Mouse (Mus musculus): ENCODE results near the gene Focad.
"Not testable (repeated sequence)": the region's sequence is repeated elsewhere in the genome, so short reads cannot be mapped to it uniquely, and the experiment has no call there.

Gene Focad

DNA sequence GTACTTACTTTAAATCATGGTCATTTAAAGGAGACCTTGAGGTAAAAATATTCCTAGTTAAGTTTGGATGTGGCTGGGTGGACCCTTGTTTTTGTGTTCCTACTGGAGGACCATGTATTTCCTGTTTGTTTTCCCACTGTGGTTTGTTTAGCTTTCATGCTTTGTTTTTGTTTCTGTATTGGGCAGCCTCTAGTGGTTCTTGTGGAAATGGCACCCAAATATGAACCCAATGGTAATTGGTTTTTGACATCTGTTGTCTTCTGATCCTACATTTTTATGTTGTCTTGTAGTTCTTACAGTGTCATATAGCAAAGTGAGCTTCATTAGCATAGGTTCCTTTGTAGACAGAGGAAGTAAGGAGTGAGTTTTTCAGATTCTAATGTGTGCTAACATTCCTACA is 207.9 kb downstream of the Focad start:
- DNase-seq (ENCODE audit: low spot score in 2 of 2) = peak in 1 of 2 experiments; percentile 29

DNA sequence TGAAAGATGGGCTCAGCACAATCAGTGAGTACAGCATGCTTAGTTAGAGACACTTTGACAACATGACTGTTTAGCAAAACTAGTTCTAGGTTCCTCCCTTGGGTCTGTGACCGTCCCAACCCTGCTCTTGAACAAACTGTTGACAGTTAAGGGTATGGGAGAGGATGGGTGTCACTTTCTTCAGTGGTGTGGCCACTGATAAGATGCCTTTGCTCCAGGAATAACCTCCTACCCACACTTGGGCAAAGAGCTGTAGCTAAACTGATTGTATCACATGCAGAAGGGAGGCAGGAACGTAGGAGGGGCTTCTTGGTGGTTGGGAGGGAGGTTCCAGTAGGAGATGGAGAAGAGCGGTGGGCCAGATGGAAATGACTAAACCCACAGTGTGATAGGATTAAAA is 213.3 kb downstream of the Focad start:
- DNase-seq (ENCODE audit: low spot score in 2 of 2) = no peak

DNA sequence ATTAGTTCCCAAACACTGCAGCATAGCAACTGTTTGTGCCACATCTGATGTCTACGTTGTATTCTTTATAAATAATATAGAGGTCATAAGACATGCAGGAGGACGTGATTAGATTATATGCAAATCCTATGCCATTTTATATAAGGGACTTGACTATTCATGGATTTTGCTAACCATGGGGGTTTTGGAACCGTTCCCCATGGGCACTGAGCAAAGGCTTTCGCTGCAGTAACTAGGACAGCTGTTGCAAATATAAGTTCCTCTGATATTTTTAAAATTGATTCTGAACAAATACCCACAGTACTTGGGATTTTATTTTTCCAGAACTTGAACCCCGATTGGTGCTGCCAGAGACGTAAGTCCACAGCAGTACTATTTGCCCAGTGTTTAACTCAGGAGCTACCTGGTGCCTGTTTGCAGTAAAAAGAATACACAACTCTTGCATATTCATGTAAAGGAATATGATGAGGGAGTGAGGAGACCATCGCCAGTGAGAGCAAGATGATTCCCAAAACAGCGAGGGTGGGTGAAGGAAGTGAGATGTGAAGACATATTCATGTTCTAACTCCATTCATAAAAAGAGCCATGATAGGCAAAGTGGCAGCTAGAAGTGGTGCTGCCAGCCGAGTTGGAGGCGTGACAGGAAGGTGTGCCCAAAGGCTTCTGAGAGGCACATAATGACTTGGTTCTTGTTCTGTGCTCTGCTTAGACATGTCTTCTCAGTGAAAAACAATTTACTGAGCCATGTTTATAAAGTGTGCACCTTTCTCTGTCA is 214.1 kb downstream of the Focad start:
- DNase-seq (ENCODE audit: low spot score in 2 of 2) = peak; percentile 12 to 16

DNA sequence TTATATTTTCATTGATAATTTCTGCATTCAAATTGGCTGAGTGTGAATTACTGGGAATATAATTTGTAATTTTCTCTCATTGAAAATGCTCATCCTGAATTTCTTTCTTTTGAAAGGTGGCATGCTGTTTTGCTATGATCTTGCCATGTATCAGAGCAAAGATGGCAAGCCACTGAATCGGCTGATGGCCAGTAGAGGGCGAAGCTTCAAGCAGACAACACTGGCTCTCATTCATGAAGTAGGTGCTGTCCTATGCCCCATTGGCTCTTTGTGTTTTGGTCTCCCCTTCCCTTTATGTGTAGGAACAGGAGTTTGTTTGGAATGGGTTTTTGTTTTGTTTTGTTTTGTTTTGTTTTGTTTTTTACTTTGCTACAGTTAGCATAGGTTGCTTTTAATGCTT is 215.2 kb downstream of the Focad start:
- DNase-seq (ENCODE audit: low spot score in 2 of 2) = no peak

DNA sequence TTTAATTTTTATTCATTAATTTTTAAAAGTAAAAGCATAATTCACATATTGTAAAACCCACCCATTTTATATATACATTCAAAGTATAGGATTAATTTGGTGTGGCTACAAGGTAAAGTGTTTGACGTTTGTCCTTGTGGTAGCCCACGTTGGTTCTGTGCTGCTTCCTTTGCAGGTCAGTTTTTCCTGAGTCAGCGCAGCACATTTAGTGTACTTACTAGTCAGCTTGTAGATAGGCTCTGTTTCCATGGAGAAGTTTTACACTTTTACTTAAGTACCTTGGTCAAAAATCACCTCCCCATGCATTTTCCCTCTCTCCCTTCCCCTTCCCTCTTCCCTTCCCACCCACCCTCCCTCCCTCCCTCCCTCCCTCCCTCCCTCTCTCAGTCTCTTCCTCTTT is 220.5 kb downstream of the Focad start:
- no peak for DNase-seq (ENCODE audit: low spot score in 2 of 2)

DNA sequence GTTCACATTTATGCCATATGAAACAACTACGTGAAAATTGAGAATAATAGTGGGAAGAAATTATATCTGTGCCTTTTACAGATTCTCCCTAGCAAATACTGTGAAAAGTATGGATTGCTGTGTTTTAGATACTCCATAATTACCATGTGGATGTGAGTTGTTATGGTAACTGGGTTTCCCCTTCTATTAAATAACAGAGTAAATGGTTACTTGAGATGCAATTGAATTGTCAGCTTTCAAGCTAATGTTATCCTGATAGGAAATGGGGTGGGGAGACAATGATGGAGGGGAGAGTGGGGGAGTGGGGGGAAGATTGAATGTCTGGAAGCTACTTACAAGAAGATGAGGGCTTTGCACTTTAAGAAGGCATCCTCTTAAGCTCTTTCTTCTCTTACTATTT is 225.6 kb downstream of the Focad start:
- no peak for DNase-seq (ENCODE audit: low spot score in 2 of 2)

DNA sequence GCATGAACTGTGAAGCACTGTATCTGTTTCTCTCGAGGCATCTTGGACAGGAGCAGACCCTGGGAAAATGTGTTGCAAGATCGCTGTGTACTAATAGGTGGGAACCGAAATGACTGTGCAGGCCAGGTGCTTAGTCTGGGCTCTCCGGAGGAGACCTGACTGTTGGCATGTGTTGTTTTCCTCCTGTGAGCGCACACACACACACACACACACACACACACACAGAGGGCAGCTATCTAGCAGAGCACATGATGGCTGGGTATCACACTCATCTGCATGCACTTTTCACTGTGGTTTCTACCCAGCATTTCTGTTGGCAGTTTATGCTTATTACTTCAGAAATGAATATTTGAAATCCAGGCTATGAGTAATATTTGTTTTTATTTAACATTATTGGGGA is 231.0 kb downstream of the Focad start:
- no peak for DNase-seq (ENCODE audit: low spot score in 2 of 2)

DNA sequence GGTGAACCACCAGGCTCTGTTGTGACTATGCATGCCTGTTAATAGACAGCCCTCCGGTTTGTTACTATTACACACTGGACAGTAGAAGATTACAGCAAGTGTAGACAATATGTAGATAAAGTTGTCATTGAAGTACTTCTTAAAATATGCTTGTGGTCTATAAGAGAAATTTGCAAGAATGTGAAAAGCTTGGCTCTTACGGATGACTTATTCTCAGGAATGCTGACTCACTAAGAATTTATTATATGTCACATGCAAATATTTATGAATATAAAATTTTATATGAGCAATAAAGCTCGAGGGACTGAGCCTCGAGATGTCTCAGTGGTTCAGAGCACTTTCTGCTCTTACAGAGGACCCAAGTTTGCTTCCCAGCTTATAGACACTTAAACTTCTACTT is 240.1 kb downstream of the Focad start:
- no peak for DNase-seq (ENCODE audit: low spot score in 2 of 2)

DNA sequence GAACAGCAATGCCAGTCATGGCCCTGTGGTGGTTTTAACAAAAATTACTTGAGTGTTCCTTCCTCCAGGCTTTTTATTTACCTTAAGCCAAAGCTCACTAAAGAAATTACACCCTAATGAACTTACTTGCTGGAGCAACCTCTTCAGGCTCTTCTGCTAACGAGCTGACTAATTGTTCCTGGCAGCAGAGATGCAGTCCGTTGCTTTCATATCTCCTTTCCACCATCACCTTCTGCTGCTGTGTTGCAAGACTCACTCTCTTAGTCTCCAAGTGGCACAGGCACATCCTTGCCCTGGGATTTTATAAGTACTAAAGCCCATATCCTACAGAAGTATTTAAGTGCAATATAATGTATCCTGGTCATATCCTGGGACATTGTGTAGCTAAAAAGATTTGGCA is 242.3 kb downstream of the Focad start:
- DNase-seq (ENCODE audit: low spot score in 2 of 2) = no peak

DNA sequence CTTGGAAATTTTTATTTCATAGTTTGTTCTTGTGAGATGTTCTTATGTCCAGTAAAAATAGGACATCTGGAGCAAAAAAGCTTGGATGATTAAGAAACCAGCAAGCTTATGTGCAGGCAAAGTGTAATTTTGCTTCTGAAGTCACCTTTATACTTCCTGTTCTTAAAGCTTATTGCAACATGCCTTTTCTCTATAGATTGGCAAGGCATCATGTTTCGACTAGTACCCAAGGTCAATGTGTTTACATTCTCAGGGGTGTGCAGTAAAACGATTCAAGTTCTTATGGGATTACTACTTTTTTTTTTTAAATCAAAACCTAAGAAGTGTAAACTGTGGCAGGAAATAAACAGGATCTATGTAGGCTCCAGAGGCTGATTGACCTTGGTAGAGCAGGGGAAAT is 242.9 kb downstream of the Focad start:
- no peak for DNase-seq (ENCODE audit: low spot score in 2 of 2)

DNA sequence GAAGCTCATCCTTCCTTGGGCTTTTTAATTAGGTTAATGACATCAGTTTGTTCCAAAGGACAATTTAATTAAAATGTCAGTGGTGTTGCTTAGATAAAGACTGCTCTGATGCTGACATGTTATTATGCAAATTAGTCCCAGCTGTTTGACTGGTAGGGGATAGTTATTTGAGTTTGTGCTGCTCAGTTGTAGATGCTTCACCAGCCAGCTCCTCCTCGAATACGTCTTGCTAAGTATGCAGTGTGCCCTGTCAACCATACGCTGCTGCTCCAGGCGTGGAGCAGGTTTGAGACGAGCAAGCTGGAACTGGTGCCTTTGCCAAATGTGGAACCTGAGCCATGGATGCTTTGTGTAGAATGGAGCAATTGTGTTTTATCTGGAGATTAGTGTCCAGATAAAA is 243.7 kb downstream of the Focad start:
- no peak for DNase-seq (ENCODE audit: low spot score in 2 of 2)

DNA sequence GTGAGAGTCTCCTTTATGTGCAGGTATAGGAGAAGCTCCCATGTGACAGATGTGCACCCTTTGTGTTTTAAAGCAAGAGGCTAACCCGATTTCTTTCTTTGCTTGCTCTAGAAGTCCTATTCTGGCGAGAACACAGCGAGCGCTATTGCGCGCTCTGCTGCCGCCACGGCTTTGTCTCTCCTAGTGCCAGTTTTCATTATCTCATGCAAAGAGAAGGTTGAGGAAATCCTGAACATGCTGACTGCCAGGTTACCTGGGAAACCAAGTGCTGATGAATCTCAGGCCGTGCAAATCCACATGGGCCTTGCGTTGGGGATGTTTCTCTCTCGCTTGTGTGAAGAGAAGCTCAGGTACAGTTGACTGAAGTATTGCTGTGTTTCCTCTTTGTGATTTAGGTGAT is 250.0 kb downstream of the Focad start:
- DNase-seq (ENCODE audit: low spot score in 2 of 2) = peak; percentile 31 to 53

DNA sequence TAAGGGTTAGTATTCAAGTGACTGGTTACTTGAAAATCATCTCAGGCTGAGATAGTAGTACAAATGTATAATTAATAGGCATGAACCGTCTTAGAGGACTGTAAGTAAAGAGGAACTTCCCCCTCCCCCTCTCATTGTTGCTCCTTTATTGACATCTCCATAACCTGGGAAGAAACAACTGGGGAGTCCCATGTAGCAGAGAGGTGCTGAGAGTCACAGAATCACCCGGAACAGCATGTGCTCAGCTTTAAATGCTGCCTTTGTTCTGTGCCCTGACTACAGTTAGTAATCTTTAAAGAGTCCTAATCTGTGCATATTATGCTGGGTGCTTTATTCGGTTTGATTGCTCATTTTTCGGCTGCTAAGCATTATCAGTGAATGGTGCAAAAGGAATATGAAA is 250.6 kb downstream of the Focad start:
- DNase-seq (ENCODE audit: low spot score in 2 of 2) = no peak

DNA sequence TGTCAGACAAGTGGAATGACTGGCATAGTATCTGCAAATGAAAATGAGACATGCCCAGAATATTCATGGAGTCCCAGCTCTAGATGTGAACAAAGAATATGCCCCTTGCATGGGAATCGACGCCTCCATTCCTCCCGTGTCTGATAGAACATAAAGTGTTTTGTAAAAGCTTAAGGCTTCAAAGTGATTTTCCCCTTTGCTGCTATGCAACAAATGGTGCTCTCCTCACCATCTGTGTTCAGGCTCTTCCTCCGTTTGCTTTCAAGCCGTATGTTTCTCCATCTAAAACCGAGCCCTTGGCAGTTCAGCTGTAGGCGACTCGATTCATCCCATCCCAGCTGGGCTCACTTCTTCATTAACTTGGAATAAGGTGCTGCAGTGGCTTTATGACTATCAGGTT is 251.5 kb downstream of the Focad start:
- peak in 1 of 2 experiments; percentile 57 for DNase-seq (ENCODE audit: low spot score in 2 of 2)

DNA sequence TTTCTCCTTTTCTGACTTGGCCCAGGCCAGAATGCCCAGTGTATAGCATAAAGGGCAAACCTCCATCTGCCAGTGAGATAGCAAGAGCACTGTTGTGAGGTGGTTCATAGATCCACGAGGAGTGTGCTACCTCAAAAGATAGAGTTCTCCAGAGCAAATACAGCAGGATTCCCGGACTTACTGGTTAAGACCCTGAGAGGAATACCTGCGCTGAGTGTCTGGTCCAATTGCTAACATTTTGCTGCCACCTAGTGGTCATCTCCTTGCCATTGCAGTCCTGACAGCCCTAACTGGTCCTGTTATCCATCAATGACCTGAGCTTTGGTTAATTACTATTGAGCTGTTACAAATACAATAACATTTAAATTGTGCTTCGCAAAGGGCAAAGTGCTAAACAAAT is 256.5 kb downstream of the Focad start:
- DNase-seq (ENCODE audit: low spot score in 2 of 2) = peak; percentile 54 to 81

DNA sequence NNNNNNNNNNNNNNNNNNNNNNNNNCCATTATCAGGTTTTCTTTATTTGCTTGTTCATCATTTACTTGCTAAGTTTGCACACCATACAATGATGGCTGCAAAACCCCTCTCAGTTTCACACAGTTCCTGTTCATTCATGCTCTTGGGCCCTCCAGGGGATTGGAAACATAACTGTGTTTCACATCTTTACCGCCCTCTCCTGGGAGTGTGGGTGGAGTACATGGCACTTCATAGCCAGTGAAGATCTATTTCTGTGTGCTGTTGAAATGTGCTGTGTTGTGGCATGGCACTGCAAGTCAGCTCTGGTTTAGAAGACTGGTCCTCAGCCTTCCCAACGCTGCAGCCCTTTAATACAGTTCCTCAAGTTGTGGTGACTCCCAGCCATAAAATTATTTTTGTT is 262.2 kb downstream of the Focad start:
- peak in 1 of 2 experiments; percentile 48 for DNase-seq (ENCODE audit: low spot score in 2 of 2)

DNA sequence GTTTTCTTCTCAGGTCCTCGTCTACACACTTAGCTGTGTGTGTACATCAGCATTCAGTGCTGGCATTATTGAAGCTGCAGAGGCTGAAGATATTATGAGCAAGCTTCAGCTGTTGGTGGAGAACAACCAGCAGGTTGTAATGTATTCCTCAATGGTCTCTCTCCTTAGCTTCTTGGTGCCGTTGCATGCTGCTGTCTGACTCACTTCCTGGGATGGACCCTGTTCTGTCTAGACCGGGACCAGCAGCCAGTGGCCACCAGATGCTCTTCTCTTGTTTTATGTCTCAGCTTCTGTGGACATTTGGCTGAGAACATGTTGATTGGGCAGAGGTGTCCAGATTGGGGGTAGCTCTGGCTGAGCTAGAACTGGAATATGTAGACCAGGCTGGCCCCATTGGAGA is 263.0 kb downstream of the Focad start:
- no peak for DNase-seq (ENCODE audit: low spot score in 2 of 2)

DNA sequence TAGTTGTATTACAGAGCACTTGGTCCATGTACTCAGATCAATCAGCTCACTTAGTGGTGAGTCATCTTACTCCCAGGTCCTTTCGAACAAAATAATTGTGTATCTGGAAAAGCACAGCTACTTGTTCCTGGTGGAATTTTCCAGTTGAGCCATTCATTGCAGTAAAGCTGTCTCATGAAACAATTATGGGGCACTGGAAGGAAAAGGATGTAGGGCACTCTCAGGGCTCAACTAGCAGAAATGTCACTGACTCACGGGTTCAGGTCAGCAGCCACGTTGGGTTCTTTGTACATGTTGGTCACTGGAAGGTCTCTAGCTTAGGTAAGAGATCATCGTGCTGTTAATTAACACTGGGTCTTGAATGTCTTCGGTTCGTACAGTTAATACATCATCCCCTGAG is 275.5 kb downstream of the Focad start:
- DNase-seq (ENCODE audit: low spot score in 2 of 2) = no peak

DNA sequence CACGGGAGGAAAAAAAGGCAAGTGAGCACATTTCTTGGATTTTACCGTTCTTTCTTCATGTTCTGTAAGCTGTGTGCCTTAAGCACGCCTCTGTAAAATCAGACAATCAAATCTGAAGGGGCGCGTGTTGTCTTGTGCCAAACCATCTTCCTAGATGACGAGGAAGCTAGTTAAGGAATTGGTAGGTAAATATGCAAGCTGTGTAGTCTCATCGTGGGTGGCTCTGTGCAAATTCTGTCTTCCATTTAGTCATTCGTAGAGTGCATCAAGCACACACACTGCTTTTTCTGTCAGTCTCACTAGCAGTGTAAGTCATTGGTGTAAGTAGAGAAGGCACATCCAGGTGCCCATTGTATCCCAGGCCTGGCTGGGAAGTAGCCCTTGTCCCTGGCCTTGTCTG is 276.4 kb downstream of the Focad start:
- DNase-seq (ENCODE audit: low spot score in 2 of 2) = no peak

DNA sequence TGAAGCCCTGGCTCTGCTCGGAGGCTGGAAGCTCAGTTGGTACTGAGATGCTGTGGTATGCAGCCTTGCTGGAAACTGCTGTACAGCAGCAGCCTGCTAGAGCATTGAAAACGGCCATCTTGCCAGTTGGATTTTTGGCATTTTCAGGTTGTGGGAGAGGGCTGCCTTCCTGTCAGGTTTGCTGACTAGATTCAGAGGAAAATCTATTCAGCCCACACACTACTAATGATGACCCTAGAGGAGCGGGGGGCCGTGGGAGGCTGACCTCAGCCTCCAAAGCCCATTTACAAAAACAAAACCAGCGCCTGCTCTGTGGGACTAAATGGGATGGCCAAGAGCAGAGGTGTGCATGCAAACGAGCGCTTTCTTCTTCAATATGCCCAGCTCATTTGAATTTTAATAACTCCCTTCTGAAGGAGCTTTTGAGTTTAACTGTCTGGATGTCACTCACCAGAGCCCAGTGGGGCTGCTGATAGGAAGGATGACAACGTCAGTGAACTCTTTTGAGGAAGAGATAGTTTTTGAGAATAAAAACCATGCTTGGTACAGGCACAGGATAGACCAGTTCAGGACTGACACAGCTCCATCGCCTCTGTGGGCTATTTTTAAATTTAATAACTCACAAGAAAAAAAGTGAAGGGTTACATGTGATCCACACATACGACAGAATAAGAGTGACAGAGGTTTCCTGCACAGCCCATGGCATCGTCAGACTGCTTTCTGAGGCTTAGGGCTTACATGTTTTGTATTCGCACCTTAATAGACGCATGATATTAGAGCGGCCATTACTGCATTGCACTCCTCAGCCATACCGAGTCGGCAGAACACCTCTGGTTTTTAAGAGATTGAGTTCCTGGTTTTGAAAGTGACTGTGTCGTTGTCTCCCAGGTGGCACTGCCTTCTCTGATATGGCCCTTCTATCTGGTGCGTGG is 278.1 kb downstream of the Focad start:
- DNase-seq (ENCODE audit: low spot score in 2 of 2) = no peak

DNA sequence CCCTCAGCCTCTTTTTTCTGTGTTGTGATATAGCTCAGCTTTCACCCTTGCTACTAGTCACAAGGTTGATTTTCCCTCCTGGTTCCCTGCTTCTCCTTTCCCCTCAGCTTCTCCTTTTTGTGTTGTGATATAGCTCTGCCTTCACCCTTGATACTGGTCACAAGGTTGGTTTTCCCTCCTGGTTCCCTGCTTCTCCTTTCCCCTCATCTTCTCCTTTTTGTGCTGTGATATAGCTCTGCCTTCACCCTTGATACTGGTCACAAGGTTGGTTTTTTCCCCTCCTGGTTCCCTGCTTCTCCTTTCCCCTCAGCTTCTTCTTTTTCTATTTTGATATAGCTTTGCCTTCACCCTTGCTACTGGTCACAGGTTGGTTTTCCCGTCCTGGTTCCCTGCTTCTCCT is 295.6 kb downstream of the Focad start:
- no peak for DNase-seq (ENCODE audit: low spot score in 2 of 2)

DNA sequence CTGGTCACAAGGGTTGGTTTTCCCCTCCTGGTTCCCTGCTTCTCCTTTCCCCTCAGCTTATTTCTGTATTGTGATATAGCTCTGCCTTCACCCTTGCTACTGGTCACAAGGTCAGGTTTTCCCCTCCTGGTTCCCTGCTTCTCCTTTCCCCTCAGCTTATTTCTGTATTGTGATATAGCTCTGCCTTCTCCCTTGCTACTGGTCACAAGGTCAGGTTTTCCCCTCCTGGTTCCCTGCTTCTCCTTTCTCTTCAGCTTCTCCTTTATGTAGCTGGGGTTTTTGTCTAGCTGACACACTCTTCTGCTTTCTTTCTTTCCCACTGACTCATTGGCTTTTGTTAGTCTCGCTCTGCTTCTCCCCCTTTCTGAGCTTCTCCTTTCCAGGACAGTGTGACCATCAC is 296.2 kb downstream of the Focad start:
- not testable (repeated sequence) for DNase-seq (ENCODE audit: low spot score in 2 of 2)

DNA sequence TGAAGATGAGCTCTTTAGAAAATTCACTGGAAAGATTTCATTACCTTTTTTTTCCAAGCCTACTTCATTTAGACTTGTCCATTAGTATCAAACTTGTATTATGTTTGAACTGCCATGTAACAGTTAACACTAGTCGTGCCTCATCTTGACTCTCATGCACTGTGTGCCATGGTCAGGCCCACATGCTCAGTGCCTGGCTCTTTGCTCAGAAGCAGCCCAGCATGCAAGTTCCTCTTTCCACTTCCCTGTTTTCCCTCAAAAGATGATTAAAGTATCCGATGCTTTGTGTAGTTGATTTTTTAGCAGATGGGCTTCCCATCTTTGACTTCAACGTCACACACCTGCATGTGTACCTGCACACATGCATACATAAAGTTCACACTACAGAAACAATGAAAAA is 301.3 kb downstream of the Focad start:
- no peak for DNase-seq (ENCODE audit: low spot score in 2 of 2)

Measured in frontal cortex, postnatal 36 days (tissue).